Mouse (Mus musculus) thymus, postnatal 25 days (tissue): ENCODE measurements around the gene Tmem14a.
"Not testable (repeated sequence)": the region's sequence is repeated elsewhere in the genome, so short reads cannot be mapped to it uniquely, and the experiment has no call there.

Experiments
- DNase-seq: peaks from one replicate; pipeline ENCODE4 v3.0.0; 2022

Gene Tmem14a

GRCm38 (mm10) chr1:21218489-21218919, at the start of gene Tmem14a:
Gene Tmem14a (plus strand): TSS chr1:21218575.
- peak; percentile 94 for DNase-seq

- no peak for DNase-seq
Measured at GRCm38 (mm10) chr1:21185196-21185595, 33.2 kb upstream of the Tmem14a start.

GRCm38 (mm10) chr1:21206241-21206640, 12.1 kb upstream of the Tmem14a start:
- DNase-seq = no peak

- DNase-seq = not testable (repeated sequence)
Measured at GRCm38 (mm10) chr1:21213537-21213936, 4.8 kb upstream of the Tmem14a start.

GRCm38 (mm10) chr1:21213991-21214692, 4.2 kb upstream of the Tmem14a start:
- DNase-seq = not testable (repeated sequence)

GRCm38 (mm10) chr1:21227756-21228395, 9.5 kb downstream of the Tmem14a start:
- no peak for DNase-seq

GRCm38 (mm10) chr1:21228740-21229722, 10.7 kb downstream of the Tmem14a start:
- not testable (repeated sequence) for DNase-seq

GRCm38 (mm10) chr1:21230376-21230775, 12.0 kb downstream of the Tmem14a start:
- no peak for DNase-seq

GRCm38 (mm10) chr1:21231744-21232464, 13.5 kb downstream of the Tmem14a start:
- no peak for DNase-seq

- DNase-seq = no peak
Measured at GRCm38 (mm10) chr1:21232516-21232915, 14.1 kb downstream of the Tmem14a start.

- no peak for DNase-seq
Measured at GRCm38 (mm10) chr1:21235359-21235758, 17.0 kb downstream of the Tmem14a start.

GRCm38 (mm10) chr1:21239911-21240898, 21.8 kb downstream of the Tmem14a start, which contains the start of gene Gsta3:
Gene Gsta3 (plus strand): TSS chr1:21240589.
- DNase-seq = no peak

GRCm38 (mm10) chr1:21241096-21241495, 22.7 kb downstream of the Tmem14a start:
- DNase-seq = no peak

- no peak for DNase-seq
Measured at GRCm38 (mm10) chr1:21244290-21244960, 26.1 kb downstream of the Tmem14a start.

GRCm38 (mm10) chr1:21246136-21246535, 27.8 kb downstream of the Tmem14a start:
- no peak for DNase-seq

GRCm38 (mm10) chr1:21247896-21248295, 29.5 kb downstream of the Tmem14a start:
- no peak for DNase-seq

- no peak for DNase-seq
Measured at GRCm38 (mm10) chr1:21248560-21249390, 30.4 kb downstream of the Tmem14a start.

GRCm38 (mm10) chr1:21251661-21252060, 33.3 kb downstream of the Tmem14a start:
- no peak for DNase-seq

GRCm38 (mm10) chr1:21252566-21253302, 34.4 kb downstream of the Tmem14a start:
- no peak for DNase-seq
